Mouse (Mus musculus): ENCODE data around the gene Kat5. TPM values are rescaled to one million over a fixed set of nuclear protein-coding genes. Genes with fewer than 3 reads are reported as not detected.

Kat5 gene
- polyA plus RNA-seq, 1 experiment from 2014 or later: 60.0 TPM

DNA sequence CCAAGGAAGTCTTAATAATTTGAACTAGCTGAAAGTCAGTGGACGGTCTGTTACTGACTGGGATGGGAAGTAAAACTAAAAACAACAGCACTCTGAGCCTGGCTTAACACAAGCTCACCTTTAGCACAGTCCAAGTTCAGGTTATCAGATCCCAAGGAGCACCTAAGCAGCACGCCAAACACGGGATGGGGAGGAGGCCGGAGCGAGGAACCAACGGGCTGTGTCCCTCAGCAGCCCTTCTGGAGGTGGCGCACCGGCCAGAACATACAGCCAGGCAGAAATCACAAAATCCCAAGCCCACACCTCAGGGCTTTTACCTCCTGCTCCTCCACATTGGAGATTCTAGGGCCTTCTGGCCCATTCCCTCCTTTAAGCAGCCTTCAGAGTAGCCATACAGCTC is 51.3 kb downstream of the Kat5 start:
- Histone ChIP-seq H3K9me3 (no peaks in the 10 kb centered on the region), H3K27ac (no peak overlapping the region), H3K36me3 (no peaks in the 10 kb centered on the region), H3K4me2 (peak overlapping the region; percentile 68), H3K4me3 (peak overlapping the region; percentile 43), H3K4me1 (peaks cover 19% of the 10 kb centered on the region), H3K9ac (no peak overlapping the region), H3K27me3 (peaks cover 86% of the 10 kb centered on the region)
- ATAC-seq (ENCODE audit: insufficient number of reproducible peaks, insufficient read depth, low FRiP score, low TSS enrichment, low read depth): no peak
- WGBS: 64% methylated on average over 8 of the region's 8 CpGs

DNA sequence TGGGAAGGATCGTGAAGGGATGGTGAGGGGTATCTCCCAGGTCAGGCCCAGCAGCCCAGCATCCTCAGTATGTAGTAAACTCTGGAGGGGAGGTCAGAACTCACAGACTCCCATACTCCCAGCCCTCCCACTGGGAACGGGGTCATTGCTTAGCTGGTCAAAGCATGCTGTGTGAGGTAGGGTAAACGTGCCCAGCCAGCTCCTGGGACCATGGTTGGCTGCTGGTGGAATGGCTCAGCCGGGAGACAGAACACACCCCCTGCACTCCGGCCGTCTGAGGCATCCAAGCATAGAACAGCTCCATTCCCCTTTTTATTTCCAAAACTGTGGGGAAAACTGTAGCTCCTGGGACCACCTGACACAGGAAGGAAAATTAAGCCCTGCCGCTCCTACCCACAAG is 51.9 kb downstream of the Kat5 start:
- Histone ChIP-seq H3K27ac (no peak overlapping the region), H3K9ac (0 out of 2 replicates have a peak overlapping the region, but pooled peaks have one; percentile 7), H3K4me3 (peak overlapping the region; percentile 43), H3K36me3 (no peaks in the 10 kb centered on the region), H3K4me2 (peak overlapping the region; percentile 12), H3K4me1 (peaks cover 24% of the 10 kb centered on the region), H3K27me3 (peaks cover 80% of the 10 kb centered on the region), H3K9me3 (no peaks in the 10 kb centered on the region)
- no peak for ATAC-seq (ENCODE audit: insufficient number of reproducible peaks, insufficient read depth, low FRiP score, low TSS enrichment, low read depth)
- 47% methylated on average over 7 of the region's 7 CpGs for WGBS

GRCm38 (mm10) chr19:5554212-5554611 is 55.8 kb downstream of the Kat5 start:
- no peak overlapping the region for H3K9ac ChIP-seq
- H3K9me3 ChIP-seq: no peaks in the 10 kb centered on the region
- H3K27me3 ChIP-seq: peaks cover 41% of the 10 kb centered on the region
- H3K4me2 ChIP-seq: no peak overlapping the region; the same call in 1 of the 2 replicates
- H3K27ac ChIP-seq: no peak overlapping the region
- H3K36me3 ChIP-seq: no peaks in the 10 kb centered on the region
- peaks cover 8% of the 10 kb centered on the region for H3K4me1 ChIP-seq
- no peak for ATAC-seq (ENCODE audit: insufficient number of reproducible peaks, insufficient read depth, low FRiP score, low TSS enrichment, low read depth)
- 67% methylated on average over 14 of the region's 14 CpGs for WGBS
- no peak overlapping the region for H3K4me3 ChIP-seq

- Histone ChIP-seq H3K27me3 (peaks cover 36% of the 10 kb centered on the region), H3K9me3 (no peaks in the 10 kb centered on the region), H3K4me1 (peaks cover 8% of the 10 kb centered on the region), H3K4me3 (no peak overlapping the region), H3K36me3 (no peaks in the 10 kb centered on the region), H3K27ac (no peak overlapping the region), H3K4me2 (no peak overlapping the region; the same call in 1 of the 2 replicates), H3K9ac (no peak overlapping the region)
- WGBS: 37% methylated on average over 8 of the region's 8 CpGs
- no peak for ATAC-seq (ENCODE audit: insufficient number of reproducible peaks, insufficient read depth, low FRiP score, low TSS enrichment, low read depth)
Observed at GRCm38 (mm10) chr19:5553802-5554201, 56.2 kb downstream of the Kat5 start.

Other genes starting within 250 kb of the Kat5 start
- 57.6 and 61.8 TPM in 2 replicates for gene Eif1ad, start 243.5 kb downstream of the Kat5 start, polyA plus RNA-seq (2015; fragmentation: Nextera tagmentation; extraction: Ambion mirVana)
- 423 and 434 TPM in 2 replicates for gene Banf1, start 243.1 kb downstream of the Kat5 start, polyA plus RNA-seq (2015; fragmentation: Nextera tagmentation; extraction: Ambion mirVana)
- 83.9 and 87.7 TPM in 2 replicates for gene Sart1, start 221.5 kb downstream of the Kat5 start, polyA plus RNA-seq (2015; fragmentation: Nextera tagmentation; extraction: Ambion mirVana)
- gene Tsga10ip, start 207.7 kb downstream of the Kat5 start, polyA plus RNA-seq (2015; fragmentation: Nextera tagmentation; extraction: Ambion mirVana): not detected in 2 replicates
- 278 and 306 TPM in 2 replicates for gene Drap1, start 185.3 kb downstream of the Kat5 start, polyA plus RNA-seq (2015; fragmentation: Nextera tagmentation; extraction: Ambion mirVana)
- gene AI837181, start 185.1 kb downstream of the Kat5 start, polyA plus RNA-seq (2015; fragmentation: Nextera tagmentation; extraction: Ambion mirVana): 67.3 and 67.7 TPM in 2 replicates
- gene Fosl1, start 162.7 kb downstream of the Kat5 start, polyA plus RNA-seq (2015; fragmentation: Nextera tagmentation; extraction: Ambion mirVana): not detected in 2 replicates
- 6.8 TPM in 2 replicates for gene Ccdc85b, start 152.3 kb downstream of the Kat5 start, polyA plus RNA-seq (2015; fragmentation: Nextera tagmentation; extraction: Ambion mirVana)
- 138 and 144 TPM in 2 replicates for gene Fibp, start 149.6 kb downstream of the Kat5 start, polyA plus RNA-seq (2015; fragmentation: Nextera tagmentation; extraction: Ambion mirVana)
- 1.6 and 2.4 TPM in 2 replicates for gene Ctsw, start 141.7 kb downstream of the Kat5 start, polyA plus RNA-seq (2015; fragmentation: Nextera tagmentation; extraction: Ambion mirVana)
- gene Efemp2, start 136.3 kb downstream of the Kat5 start, polyA plus RNA-seq (2015; fragmentation: Nextera tagmentation; extraction: Ambion mirVana): 200 and 207 TPM in 2 replicates
- 42.5 and 43.7 TPM in 2 replicates for gene Mus81, start 121.8 kb downstream of the Kat5 start, polyA plus RNA-seq (2015; fragmentation: Nextera tagmentation; extraction: Ambion mirVana)
- 2,535 and 2,700 TPM in 2 replicates for gene Cfl1, start 119.8 kb downstream of the Kat5 start, polyA plus RNA-seq (2015; fragmentation: Nextera tagmentation; extraction: Ambion mirVana)
- not detected in 2 replicates for gene 1700020D05Rik, start 106.5 kb downstream of the Kat5 start, polyA plus RNA-seq (2015; fragmentation: Nextera tagmentation; extraction: Ambion mirVana)
- gene Snx32, start 99.7 kb downstream of the Kat5 start, polyA plus RNA-seq (2015; fragmentation: Nextera tagmentation; extraction: Ambion mirVana): 9.7 and 11.7 TPM in 2 replicates
- 5.8 and 6.4 TPM in 2 replicates for gene Ovol1, start 49.6 kb downstream of the Kat5 start, polyA plus RNA-seq (2015; fragmentation: Nextera tagmentation; extraction: Ambion mirVana)
- gene Ap5b1, start 42.2 kb downstream of the Kat5 start, polyA plus RNA-seq (2015; fragmentation: Nextera tagmentation; extraction: Ambion mirVana): 3.1 and 3.3 TPM in 2 replicates
- 136 and 162 TPM in 2 replicates for gene Rnaseh2c, start 8.4 kb downstream of the Kat5 start, polyA plus RNA-seq (2015; fragmentation: Nextera tagmentation; extraction: Ambion mirVana)
- gene Rela, start 27.2 kb upstream of the Kat5 start, polyA plus RNA-seq (2015; fragmentation: Nextera tagmentation; extraction: Ambion mirVana): 47.4 and 53.0 TPM in 2 replicates
- gene Sipa1, start 53.5 kb upstream of the Kat5 start, polyA plus RNA-seq (2015; fragmentation: Nextera tagmentation; extraction: Ambion mirVana): 24.1 and 24.6 TPM in 2 replicates
- 19.2 and 20.5 TPM in 2 replicates for gene Map3k11, start 78.5 kb upstream of the Kat5 start, polyA plus RNA-seq (2015; fragmentation: Nextera tagmentation; extraction: Ambion mirVana)
- gene Pcnx3, start 78.7 kb upstream of the Kat5 start, polyA plus RNA-seq (2015; fragmentation: Nextera tagmentation; extraction: Ambion mirVana): 25.6 and 26.5 TPM in 2 replicates
- 0.52 and 0.59 TPM in 2 replicates for gene Kcnk7, start 94.1 kb upstream of the Kat5 start, polyA plus RNA-seq (2015; fragmentation: Nextera tagmentation; extraction: Ambion mirVana)
- gene Ehbp1l1, start 116.1 kb upstream of the Kat5 start, polyA plus RNA-seq (2015; fragmentation: Nextera tagmentation; extraction: Ambion mirVana): 9.9 and 14.0 TPM in 2 replicates
- gene Fam89b, start 119.4 kb upstream of the Kat5 start, polyA plus RNA-seq (2015; fragmentation: Nextera tagmentation; extraction: Ambion mirVana): 115 and 126 TPM in 2 replicates
- gene Ltbp3, start 130.7 kb upstream of the Kat5 start, polyA plus RNA-seq (2015; fragmentation: Nextera tagmentation; extraction: Ambion mirVana): 44.4 and 47.8 TPM in 2 replicates
- gene Scyl1, start 161.2 kb upstream of the Kat5 start, polyA plus RNA-seq (2015; fragmentation: Nextera tagmentation; extraction: Ambion mirVana): 73.0 and 75.3 TPM in 2 replicates